Mouse (Mus musculus) neural tube, embryonic 12.5 days (tissue): ENCODE measurements around the gene Nrxn2. TPM values are rescaled to one million over a fixed set of nuclear protein-coding genes. Genes with fewer than 3 reads are reported as not detected.

ENCODE experiments used
- ATAC-seq: fragments of 200-750 bp; cut with Nextera tagmentation; 2 replicates; pipeline ENCODE4 v1.8.0; 2017; ENCODE audit warnings: low read depth, mild to moderate bottlenecking, moderate TSS enrichment, moderate library complexity; ENCODE audit not compliant: low FRiP score
- H3K27ac ChIP-seq: fragments of 300-500 bp; sonication (generic); 2 replicates; pipeline ENCODE4 v1.5.1; 2016
- H3K27me3 ChIP-seq: fragments of 300-500 bp; sonication (generic); replicated peaks from 2 replicates; pipeline ENCODE4 v1.6.1; 2016; ENCODE audit warnings: mild to moderate bottlenecking
- H3K36me3 ChIP-seq: fragments of 300-500 bp; sonication (generic); 2 replicates; pipeline ENCODE4 v1.6.1; 2016; ENCODE audit warnings: mild to moderate bottlenecking
- H3K4me1 ChIP-seq: fragments of 300-500 bp; sonication (generic); 2 replicates; pipeline ENCODE4 v1.6.1; 2016
- H3K4me2 ChIP-seq: fragments of 300-500 bp; sonication (generic); replicated peaks from 2 replicates; pipeline ENCODE4 v1.6.1; 2016; ENCODE audit warnings: mild to moderate bottlenecking
- H3K4me3 ChIP-seq: fragments of 300-500 bp; sonication (generic); 2 replicates; pipeline ENCODE4 v1.5.1; 2016
- H3K9ac ChIP-seq: fragments of 300-500 bp; sonication (generic); 2 replicates; pipeline ENCODE4 v1.6.1; 2016; ENCODE audit warnings: mild to moderate bottlenecking
- H3K9me3 ChIP-seq: fragments of 300-500 bp; sonication (generic); 2 replicates; pipeline ENCODE4 v1.6.1; 2016; ENCODE audit warnings: mild to moderate bottlenecking
- WGBS: fragments of 180-500 bp; shearing (Covaris S2); methylation state at CpG from one replicate; pipeline ENCODE4 v1.1.7; 2016; 5-methylcytosine and 5-hydroxymethylcytosine counted together
- polyA plus RNA-seq: library from polyadenylated mRNA; unstranded; fragments of >200 nt; fragmentation: Nextera tagmentation; extraction: Ambion mirVana; gene quantifications from 2 replicates; pipeline ENCODE4 v1.2.1, GENCODE M21; 2016

Nrxn2 gene
- polyA plus RNA-seq, 1 experiment from 2014 or later = 31.2 TPM

GRCm38 (mm10) chr19:6543035-6543383, 124.5 kb downstream of the Nrxn2 start:
- no peaks in the 10 kb centered on the region for H3K9me3 ChIP-seq
- H3K27me3 ChIP-seq = no peaks in the 10 kb centered on the region
- H3K4me2 ChIP-seq = no peak overlapping the region
- H3K4me3 ChIP-seq = no peak overlapping the region
- no peak overlapping the region for H3K9ac ChIP-seq
- no peak overlapping the region for H3K27ac ChIP-seq
- no peaks in the 10 kb centered on the region for H3K36me3 ChIP-seq
- WGBS = 87% methylated on average over 6 of the region's 6 CpGs
- no peaks in the 10 kb centered on the region for H3K4me1 ChIP-seq
- no peak for ATAC-seq

GRCm38 (mm10) chr19:6543518-6543917, 125.0 kb downstream of the Nrxn2 start:
- H3K27ac ChIP-seq = no peak overlapping the region
- H3K4me3 ChIP-seq = no peak overlapping the region
- no peaks in the 10 kb centered on the region for H3K9me3 ChIP-seq
- H3K27me3 ChIP-seq = no peaks in the 10 kb centered on the region
- ATAC-seq = no peak
- no peak overlapping the region for H3K9ac ChIP-seq
- H3K4me1 ChIP-seq = no peaks in the 10 kb centered on the region
- 53% methylated on average over 7 of the region's 7 CpGs for WGBS
- H3K36me3 ChIP-seq = no peaks in the 10 kb centered on the region
- no peak overlapping the region for H3K4me2 ChIP-seq

- Histone ChIP-seq H3K27ac (no peak overlapping the region), H3K27me3 (no peaks in the 10 kb centered on the region), H3K36me3 (no peaks in the 10 kb centered on the region), H3K4me3 (no peak overlapping the region), H3K4me1 (no peaks in the 10 kb centered on the region), H3K4me2 (no peak overlapping the region), H3K9me3 (no peaks in the 10 kb centered on the region), H3K9ac (no peak overlapping the region)
- WGBS = 87% methylated on average over 13 of the region's 13 CpGs
- no peak for ATAC-seq
Measured at GRCm38 (mm10) chr19:6544712-6545111, 126.2 kb downstream of the Nrxn2 start.

GRCm38 (mm10) chr19:6545481-6545880, 127.0 kb downstream of the Nrxn2 start:
- 94% methylated on average over 5 of the region's 5 CpGs for WGBS
- H3K9me3 ChIP-seq = no peaks in the 10 kb centered on the region

GRCm38 (mm10) chr19:6546096-6546495, 127.6 kb downstream of the Nrxn2 start:
- Histone ChIP-seq H3K27ac (no peak overlapping the region), H3K27me3 (no peaks in the 10 kb centered on the region), H3K9me3 (no peaks in the 10 kb centered on the region), H3K4me1 (no peaks in the 10 kb centered on the region), H3K4me2 (no peak overlapping the region), H3K9ac (no peak overlapping the region), H3K4me3 (no peak overlapping the region), H3K36me3 (no peaks in the 10 kb centered on the region)
- ATAC-seq = no peak
- WGBS = 79% methylated on average over 1 of the region's 1 CpGs

More at GRCm38 (mm10) chr19:6545481-6545880, 127.0 kb downstream of the Nrxn2 start:
- H3K9ac ChIP-seq = no peak overlapping the region
- no peaks in the 10 kb centered on the region for H3K27me3 ChIP-seq
- H3K4me1 ChIP-seq = no peaks in the 10 kb centered on the region
- ATAC-seq = no peak
- no peaks in the 10 kb centered on the region for H3K36me3 ChIP-seq
- H3K27ac ChIP-seq = no peak overlapping the region
- H3K4me2 ChIP-seq = no peak overlapping the region
- H3K4me3 ChIP-seq = no peak overlapping the region

GRCm38 (mm10) chr19:6547801-6548200, 129.3 kb downstream of the Nrxn2 start:
- H3K9me3 ChIP-seq = no peaks in the 10 kb centered on the region
- ATAC-seq = no peak
- no peak overlapping the region for H3K27ac ChIP-seq
- H3K4me2 ChIP-seq = no peak overlapping the region
- H3K9ac ChIP-seq = no peak overlapping the region
- no peaks in the 10 kb centered on the region for H3K36me3 ChIP-seq
- 77% methylated on average over 5 of the region's 5 CpGs for WGBS
- H3K4me3 ChIP-seq = no peak overlapping the region
- H3K4me1 ChIP-seq = no peaks in the 10 kb centered on the region
- H3K27me3 ChIP-seq = no peaks in the 10 kb centered on the region

GRCm38 (mm10) chr19:6548431-6549410, 130.2 kb downstream of the Nrxn2 start:
- Histone ChIP-seq H3K9me3 (no peaks in the 10 kb centered on the region), H3K9ac (no peak overlapping the region), H3K27ac (no peak overlapping the region), H3K4me2 (no peak overlapping the region), H3K4me1 (no peaks in the 10 kb centered on the region), H3K36me3 (no peaks in the 10 kb centered on the region), H3K27me3 (no peaks in the 10 kb centered on the region), H3K4me3 (no peak overlapping the region)
- WGBS = 84% methylated on average over 16 of the region's 16 CpGs
- no peak for ATAC-seq

- H3K9ac ChIP-seq = no peak overlapping the region
- H3K27me3 ChIP-seq = no peaks in the 10 kb centered on the region
- ATAC-seq = no peak
Measured at GRCm38 (mm10) chr19:6549566-6549965, 131.0 kb downstream of the Nrxn2 start.

GRCm38 (mm10) chr19:6551215-6551614, 132.7 kb downstream of the Nrxn2 start:
- Histone ChIP-seq H3K4me1 (0 out of 2 replicates have a peak, but pooled peaks cover 3% of the 10 kb centered on the region), H3K9me3 (no peaks in the 10 kb centered on the region), H3K36me3 (no peaks in the 10 kb centered on the region), H3K4me2 (no peak overlapping the region), H3K9ac (no peak overlapping the region), H3K27me3 (no peaks in the 10 kb centered on the region), H3K4me3 (no peak overlapping the region), H3K27ac (no peak overlapping the region)
- WGBS = 72% methylated on average over 4 of the region's 4 CpGs
- ATAC-seq = no peak

More at GRCm38 (mm10) chr19:6549566-6549965, 131.0 kb downstream of the Nrxn2 start:
- Histone ChIP-seq H3K9me3 (no peaks in the 10 kb centered on the region), H3K4me3 (no peak overlapping the region), H3K4me2 (no peak overlapping the region), H3K36me3 (no peaks in the 10 kb centered on the region), H3K4me1 (0 out of 2 replicates have a peak, but pooled peaks cover 3% of the 10 kb centered on the region), H3K27ac (no peak overlapping the region)
- WGBS = 85% methylated on average over 11 of the region's 11 CpGs

- Histone ChIP-seq H3K36me3 (no peaks in the 10 kb centered on the region), H3K27me3 (no peaks in the 10 kb centered on the region), H3K27ac (no peak overlapping the region), H3K4me3 (no peak overlapping the region), H3K9me3 (no peaks in the 10 kb centered on the region), H3K4me1 (0 out of 2 replicates have a peak, but pooled peaks cover 3% of the 10 kb centered on the region), H3K4me2 (no peak overlapping the region), H3K9ac (no peak overlapping the region)
- WGBS = 89% methylated on average over 4 of the region's 4 CpGs
- ATAC-seq = no peak
Measured at GRCm38 (mm10) chr19:6552302-6553028, 133.9 kb downstream of the Nrxn2 start.

GRCm38 (mm10) chr19:6553174-6553573, 134.6 kb downstream of the Nrxn2 start:
- 88% methylated on average over 5 of the region's 5 CpGs for WGBS
- Histone ChIP-seq H3K27me3 (no peaks in the 10 kb centered on the region), H3K4me1 (0 out of 2 replicates have a peak, but pooled peaks cover 3% of the 10 kb centered on the region), H3K9me3 (no peaks in the 10 kb centered on the region), H3K9ac (no peak overlapping the region), H3K27ac (no peak overlapping the region), H3K36me3 (no peaks in the 10 kb centered on the region), H3K4me2 (no peak overlapping the region), H3K4me3 (no peak overlapping the region)
- no peak for ATAC-seq

- no peaks in the 10 kb centered on the region for H3K27me3 ChIP-seq
- no peak overlapping the region for H3K27ac ChIP-seq
- ATAC-seq = no peak
- 34% methylated on average over 8 of the region's 8 CpGs for WGBS
- no peak overlapping the region for H3K9ac ChIP-seq
- no peaks in the 10 kb centered on the region for H3K9me3 ChIP-seq
- 0 out of 2 replicates have a peak, but pooled peaks cover 3% of the 10 kb centered on the region for H3K4me1 ChIP-seq
- no peak overlapping the region for H3K4me3 ChIP-seq
- no peak overlapping the region for H3K4me2 ChIP-seq
- no peaks in the 10 kb centered on the region for H3K36me3 ChIP-seq
Measured at GRCm38 (mm10) chr19:6553819-6554582, 135.5 kb downstream of the Nrxn2 start.
